Mouse (Mus musculus) brown adipose tissue, adult 24 weeks (tissue): ENCODE results near the gene Phyhd1. TPM values are rescaled to one million over a fixed set of nuclear protein-coding genes. Genes with fewer than 3 reads are reported as not detected.

Source experiments
- polyA plus RNA-seq: library from polyadenylated mRNA; stranded (reverse); fragments of >200 nt; gene quantifications from 2 replicates; pipeline ENCODE4 v1.2.4, GENCODE M21; 2012; ENCODE audit not compliant: missing spikeins, insufficient read depth, insufficient read length

Gene Phyhd1
- polyA plus RNA-seq, 1 experiment = 19.3 TPM

Other genes with a start within 250 kb of the Phyhd1 start
- 6.2 and 6.6 TPM in 2 replicates for gene Wdr34, start 217.3 kb upstream of the Phyhd1 start, polyA plus RNA-seq
- gene Set, start 208.8 kb upstream of the Phyhd1 start, polyA plus RNA-seq = 131 and 139 TPM in 2 replicates
- 1.3 and 4.2 TPM in 2 replicates for gene Pkn3, start 188.5 kb upstream of the Phyhd1 start, polyA plus RNA-seq
- 3.8 and 5.7 TPM in 2 replicates for gene Zdhhc12, start 172.6 kb upstream of the Phyhd1 start, polyA plus RNA-seq
- gene Zer1, start 141.6 kb upstream of the Phyhd1 start, polyA plus RNA-seq = 19.2 and 23.8 TPM in 2 replicates
- 28.8 and 38.6 TPM in 2 replicates for gene Tbc1d13, start 132.5 kb upstream of the Phyhd1 start, polyA plus RNA-seq
- gene Endog, start 94.7 kb upstream of the Phyhd1 start, polyA plus RNA-seq = 64.4 and 85.8 TPM in 2 replicates
- gene Spout1, start 87.7 kb upstream of the Phyhd1 start, polyA plus RNA-seq = 11.0 and 12.7 TPM in 2 replicates
- gene Kyat1, start 60.4 kb upstream of the Phyhd1 start, polyA plus RNA-seq = 17.4 and 19.1 TPM in 2 replicates
- gene Lrrc8a, start 28.5 kb upstream of the Phyhd1 start, polyA plus RNA-seq = 11.9 and 14.8 TPM in 2 replicates
- gene Gm28035, start 25.6 kb upstream of the Phyhd1 start, polyA plus RNA-seq = not detected in 2 replicates
- gene Gm28038, start 14.8 kb downstream of the Phyhd1 start, polyA plus RNA-seq = not detected in 2 replicates
- gene Dolk, start 20.1 kb downstream of the Phyhd1 start, polyA plus RNA-seq = 37.8 and 40.5 TPM in 2 replicates
- gene Nup188, start 20.2 kb downstream of the Phyhd1 start, polyA plus RNA-seq = 10.9 and 19.5 TPM in 2 replicates
- 66.4 and 76.9 TPM in 2 replicates for gene Sh3glb2, start 93.1 kb downstream of the Phyhd1 start, polyA plus RNA-seq
- gene Miga2, start 98.0 kb downstream of the Phyhd1 start, polyA plus RNA-seq = 77.1 and 78.5 TPM in 2 replicates
- gene Dolpp1, start 126.1 kb downstream of the Phyhd1 start, polyA plus RNA-seq = 10.4 and 13.8 TPM in 2 replicates
- 378 and 560 TPM in 2 replicates for gene Crat, start 149.6 kb downstream of the Phyhd1 start, polyA plus RNA-seq
- gene Ptpa, start 149.8 kb downstream of the Phyhd1 start, polyA plus RNA-seq = 83.8 and 94.3 TPM in 2 replicates
- 2.5 and 3.5 TPM in 2 replicates for gene Ier5l, start 208.0 kb downstream of the Phyhd1 start, polyA plus RNA-seq